Comparison of ENCODE assay signal across 9 mouse cellular contexts in genomic region chr7:96267266-96267665, GRCm38 (mm10).
A peak's percentile ranks its signal among the peaks of the same experiment; 100 is the strongest.
DNase-seq lines count a peak whose midpoint lies in the region; ATAC-seq and TF ChIP-seq lines count a peak whose summit lies in the region.
"Had no signal": no experiment of that assay in that cellular context is flagged by ENCODE, and none has a peak within 500 bp of the region (broad histone marks: within the 10 kb centered on the region; RNA-seq: fewer than 3 reads in every experiment).

No protein-coding gene starts in this region.

- H3K27me3 ChIP-seq in neural tube, embryonic 14.5 days (ENCODE audit: control insufficient read depth, insufficient read depth, low read length) = no peaks in the 10 kb centered on the region
- H3K27me3 ChIP-seq in forebrain, embryonic 14.5 days (replicated peaks; ENCODE audit: control insufficient read depth, insufficient read depth, low read length) = no peaks in the 10 kb centered on the region
- no peaks in the 10 kb centered on the region for H3K27me3 ChIP-seq in myocyte (ENCODE audit: control insufficient read depth, insufficient read depth, insufficient read length)
- no peaks in the 10 kb centered on the region for H3K27me3 ChIP-seq in midbrain, embryonic 16.5 days (ENCODE audit: control insufficient read depth, insufficient read depth, low read depth, low read length)
- H3K27me3 ChIP-seq: limb, embryonic 15.5 days had no signal

- no peak overlapping the region for H3K27ac ChIP-seq in neural tube, embryonic 14.5 days (ENCODE audit: low read depth, low read length)
- H3K27ac ChIP-seq in forebrain, embryonic 14.5 days (ENCODE audit: low read depth, low read length) = no peak overlapping the region
- H3K27ac ChIP-seq in midbrain, embryonic 16.5 days (ENCODE audit: low read length) = no peak overlapping the region
- H3K27ac ChIP-seq: limb, embryonic 15.5 days had no signal

- no peaks in the 10 kb centered on the region for H3K4me1 ChIP-seq in neural tube, embryonic 14.5 days (ENCODE audit: control insufficient read depth, insufficient read depth, low read length)
- peaks cover 39% of the 10 kb centered on the region for H3K4me1 ChIP-seq in forebrain, embryonic 14.5 days (ENCODE audit: control insufficient read depth, insufficient read depth, low read length)
- H3K4me1 ChIP-seq in midbrain, embryonic 16.5 days (ENCODE audit: control insufficient read depth, insufficient read depth, low read length) = no peaks in the 10 kb centered on the region; the same call in 1 of the 2 replicates

- H3K4me2 ChIP-seq in neural tube, embryonic 14.5 days (ENCODE audit: low read depth, low read length) = no peak overlapping the region
- no peak overlapping the region for H3K4me2 ChIP-seq in forebrain, embryonic 14.5 days (ENCODE audit: low read length)
- no peak overlapping the region for H3K4me2 ChIP-seq in myocyte (ENCODE audit: low read depth)
- H3K4me2 ChIP-seq in midbrain, embryonic 16.5 days (ENCODE audit: low read length) = no peak overlapping the region
- H3K4me2 ChIP-seq: limb, embryonic 15.5 days had no signal

- no peak overlapping the region for H3K9ac ChIP-seq in neural tube, embryonic 14.5 days (replicated peaks; ENCODE audit: low read depth, low read length)
- H3K9ac ChIP-seq in forebrain, embryonic 14.5 days (ENCODE audit: low read length) = no peak overlapping the region
- no peak overlapping the region for H3K9ac ChIP-seq in midbrain, embryonic 16.5 days (ENCODE audit: low read depth, low read length)
- H3K9ac ChIP-seq: limb, embryonic 15.5 days had no signal

- H3K79me2 ChIP-seq in myocyte (ENCODE audit: control insufficient read depth, insufficient read depth) = no peaks in the 10 kb centered on the region

- H3K4me3 ChIP-seq in neural tube, embryonic 14.5 days (ENCODE audit: low read depth, low read length) = no peak overlapping the region
- no peak overlapping the region for H3K4me3 ChIP-seq in forebrain, embryonic 14.5 days (ENCODE audit: low read depth, low read length)
- H3K4me3 ChIP-seq in myocyte = no peak overlapping the region
- H3K4me3 ChIP-seq in midbrain, embryonic 16.5 days (ENCODE audit: low read depth, low read length) = no peak overlapping the region
- H3K4me3 ChIP-seq: limb, embryonic 15.5 days had no signal

- H3K36me3 ChIP-seq in neural tube, embryonic 14.5 days (ENCODE audit: control insufficient read depth, insufficient read depth, low read length) = no peaks in the 10 kb centered on the region
- H3K36me3 ChIP-seq in forebrain, embryonic 14.5 days (ENCODE audit: control insufficient read depth, insufficient read depth, low read length) = no peaks in the 10 kb centered on the region
- H3K36me3 ChIP-seq in myocyte (ENCODE audit: control insufficient read depth, insufficient read depth) = no peaks in the 10 kb centered on the region
- H3K36me3 ChIP-seq in midbrain, embryonic 16.5 days (ENCODE audit: control insufficient read depth, insufficient read depth, low read length) = no peaks in the 10 kb centered on the region
- H3K36me3 ChIP-seq: limb, embryonic 15.5 days had no signal

- H3ac ChIP-seq in myocyte (ENCODE audit: control insufficient read depth, insufficient read length) = no peak overlapping the region

- TF ChIP-seq POLR2A in myocyte (IDR thresholded peaks at IDR 0.05; ENCODE audit: insufficient read length, low read depth) = no peak

- ATAC-seq in neural tube, embryonic 14.5 days (ENCODE audit: low read depth) = peak; percentile 69; the same call in 1 of the 2 replicates
- ATAC-seq in forebrain, embryonic 14.5 days = peak; percentile 69
- no peak for ATAC-seq in midbrain, embryonic 16.5 days

- H3K9me3 ChIP-seq in neural tube, embryonic 14.5 days (ENCODE audit: control insufficient read depth, low read length) = no peaks in the 10 kb centered on the region
- H3K9me3 ChIP-seq in forebrain, embryonic 14.5 days (replicated peaks; ENCODE audit: control insufficient read depth, low read length) = no peaks in the 10 kb centered on the region
- H3K9me3 ChIP-seq in midbrain, embryonic 16.5 days (replicated peaks; ENCODE audit: control insufficient read depth, low read length, poor library complexity, severe bottlenecking) = no peaks in the 10 kb centered on the region
- H3K9me3 ChIP-seq: limb, embryonic 15.5 days had no signal

- 60% methylated on average over 6 of the region's 6 CpGs for WGBS in neural tube, embryonic 14.5 days
- WGBS in forebrain, embryonic 14.5 days = 23% methylated on average over 6 of the region's 6 CpGs
- 66% methylated on average over 6 of the region's 6 CpGs for WGBS in midbrain, embryonic 16.5 days

- peak; percentile 59 for DNase-seq in heart, adult 11 months
- DNase-seq in heart, adult 9 months (ENCODE audit: low spot score in 2 of 2) = no peak
- no peak for DNase-seq in neural tube, embryonic 10.5 days (ENCODE audit: extremely low spot score, low spot score)
- DNase-seq in forebrain, embryonic 14.5 days (ENCODE audit: low spot score) = peak; percentile 88
- DNase-seq in adrenal gland, adult 2 months = no peak

TF ChIP-seq in myocyte, 11 proteins besides CTCF, POLR2A, EP300 and RAD21:
- TF ChIP-seq TCF12 (IDR thresholded peaks at IDR 0.05; ENCODE audit: insufficient read depth, poor library complexity, severe bottlenecking) (peak; percentile 1), MYOG (IDR thresholded peaks at IDR 0.05; ENCODE audit: control insufficient read depth in 1 of 3, insufficient read depth in 1 of 3, insufficient read length in 2 of 3, low read depth in 2 of 3) (peak in 1 of 3 experiments; percentile 7), TCF3 (IDR thresholded peaks at IDR 0.05; ENCODE audit: insufficient read length, low read depth) (no peak), E2F4 (IDR thresholded peaks at IDR 0.05; ENCODE audit: insufficient read depth) (no peak), USF1 (IDR thresholded peaks at IDR 0.05; ENCODE audit: low read depth) (no peak), MAX (IDR thresholded peaks at IDR 0.05; ENCODE audit: low read depth) (no peak), SRF (IDR thresholded peaks at IDR 0.05; ENCODE audit: control insufficient read depth, insufficient read length, low read depth) (no peak), MYOD1 (IDR thresholded peaks at IDR 0.05; ENCODE audit: control insufficient read depth in 1 of 3, insufficient read length in 2 of 3, low read depth in 2 of 3) (peak in 2 of 3 experiments; percentile 42 to 76), CEBPB (IDR thresholded peaks at IDR 0.05; ENCODE audit: insufficient read depth, poor library complexity, severe bottlenecking) (no peak)

Comparison
In these comparisons a context has a peak if more than half of its experiments do, and no peak if none do; other contexts are left out.
1. DNase-seq: peak in heart, adult 11 months (single experiment) and forebrain, embryonic 14.5 days (single experiment); none in heart, adult 9 months (0 of 2), neural tube, embryonic 10.5 days (single experiment) and adrenal gland, adult 2 months (single experiment).